Comparison of ENCODE assay signal across 21 mouse cellular contexts in the genomic region with DNA sequence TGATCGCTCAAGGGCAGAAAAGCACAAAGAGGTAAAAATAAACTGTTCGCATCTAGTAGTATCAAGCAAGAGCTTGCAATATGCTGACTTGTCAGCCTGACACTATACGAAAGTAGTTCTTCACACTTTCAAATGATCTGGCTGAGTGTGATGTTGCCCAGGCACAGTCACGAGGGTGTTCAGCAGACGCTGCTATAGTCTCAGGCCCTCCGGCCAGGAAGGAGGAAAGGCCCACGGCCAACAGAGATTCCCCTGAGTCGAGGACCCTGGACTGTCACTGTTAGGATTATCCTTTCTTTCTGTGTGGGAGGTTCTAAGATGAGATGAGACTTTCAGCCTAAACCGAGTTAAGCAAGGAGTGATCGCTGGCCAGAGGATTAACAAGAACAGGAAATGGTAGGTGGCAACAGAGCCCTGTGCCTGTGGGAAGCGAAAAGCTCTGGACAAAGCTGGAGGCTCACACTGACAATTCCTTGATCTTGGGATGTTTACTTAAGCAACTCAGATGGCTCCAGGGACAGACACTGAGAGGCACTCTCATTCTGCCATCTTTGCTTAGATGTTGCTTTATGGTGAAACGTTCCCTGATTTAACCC.
A peak's percentile ranks its signal among the peaks of the same experiment; 100 is the strongest.
DNase-seq lines count a peak whose midpoint lies in the region; ATAC-seq and TF ChIP-seq lines count a peak whose summit lies in the region.
"Had no signal": no experiment of that assay in that cellular context is flagged by ENCODE, and none has a peak within 500 bp of the region (broad histone marks: within the 10 kb centered on the region; RNA-seq: fewer than 3 reads in every experiment).

No protein-coding gene starts in this region.

- intact Hi-C loops in left cerebral cortex, postnatal 36 days (cut with DNase I): no loop called here

- H3K36me3 ChIP-seq in forebrain, embryonic 13.5 days (ENCODE audit: poor library complexity, severe bottlenecking): no peaks in the 10 kb centered on the region
- no peaks in the 10 kb centered on the region for H3K36me3 ChIP-seq in forebrain, embryonic 11.5 days (ENCODE audit: control insufficient read depth, insufficient read depth, low read length)
- H3K36me3 ChIP-seq in heart, embryonic 16.5 days (ENCODE audit: control insufficient read depth, insufficient read depth): no peaks in the 10 kb centered on the region
- no peaks in the 10 kb centered on the region for H3K36me3 ChIP-seq in heart, embryonic 11.5 days (ENCODE audit: control insufficient read depth, insufficient read depth, low read length)
- H3K36me3 ChIP-seq: midbrain, embryonic 12.5 days had no signal

- no peak for DNase-seq in forebrain, embryonic 11.5 days (ENCODE audit: low spot score)
- peak; percentile 15 for DNase-seq in brain, embryonic 14.5 days (ENCODE audit: low read depth)
- DNase-seq in left cerebral cortex, postnatal 36 days (ENCODE audit: low spot score in 2 of 2): peak; percentile 41 to 70
- DNase-seq in cerebellum, postnatal 10 days: no peak
- no peak for DNase-seq in testis, postnatal 14 days (ENCODE audit: low spot score)
- DNase-seq: adrenal gland, postnatal 14 days; cerebellum, postnatal 14 days; gastrocnemius, postnatal 14 days; heart, postnatal 14 days; kidney, adult 2 months; kidney, postnatal 36 days; layer of hippocampus, postnatal 36 days; liver; lung, adult 2 months had no signal

- TF ChIP-seq CTCF in brain, embryonic 14.5 days (IDR thresholded peaks at IDR 0.05; ENCODE audit: borderline replicate concordance, extremely low read depth, insufficient read depth, insufficient read length): no peak

- H3K4me2 ChIP-seq in forebrain, embryonic 13.5 days: no peak overlapping the region
- H3K4me2 ChIP-seq in forebrain, embryonic 11.5 days (ENCODE audit: low read depth, low read length, severe bottlenecking): no peak overlapping the region
- no peak overlapping the region for H3K4me2 ChIP-seq in heart, embryonic 16.5 days (ENCODE audit: low read depth, low read length)
- no peak overlapping the region for H3K4me2 ChIP-seq in heart, embryonic 11.5 days
- H3K4me2 ChIP-seq: midbrain, embryonic 12.5 days had no signal

- peaks cover 3% of the 10 kb centered on the region for H3K4me1 ChIP-seq in forebrain, embryonic 13.5 days
- H3K4me1 ChIP-seq in forebrain, embryonic 11.5 days (replicated peaks; ENCODE audit: control insufficient read depth, insufficient read depth, low read length): 0 out of 2 replicates have a peak, but pooled peaks cover 1% of the 10 kb centered on the region
- H3K4me1 ChIP-seq in heart, embryonic 16.5 days (ENCODE audit: control insufficient read depth, insufficient read depth, low read length): 0 out of 2 replicates have a peak, but pooled peaks cover 4% of the 10 kb centered on the region
- H3K4me1 ChIP-seq in heart, embryonic 11.5 days (ENCODE audit: control insufficient read depth, insufficient read depth, low read length): no peaks in the 10 kb centered on the region

- 74% methylated on average over 12 of the region's 12 CpGs for WGBS in forebrain, embryonic 13.5 days
- WGBS in forebrain, embryonic 11.5 days: 70% methylated on average over 12 of the region's 12 CpGs
- 41% methylated on average over 12 of the region's 12 CpGs for WGBS in heart, embryonic 16.5 days
- 41% methylated on average over 12 of the region's 12 CpGs for WGBS in heart, embryonic 11.5 days (ENCODE audit: insufficient replicate concordance)

- no peak overlapping the region for H3K27ac ChIP-seq in forebrain, embryonic 13.5 days
- no peak overlapping the region for H3K27ac ChIP-seq in forebrain, embryonic 11.5 days (ENCODE audit: low read depth, low read length)
- no peak overlapping the region for H3K27ac ChIP-seq in heart, embryonic 16.5 days (ENCODE audit: low read length)
- H3K27ac ChIP-seq in heart, embryonic 11.5 days (ENCODE audit: low read depth, low read length): no peak overlapping the region
- H3K27ac ChIP-seq: macrophage; midbrain, embryonic 12.5 days had no signal

- no peaks in the 10 kb centered on the region for H3K27me3 ChIP-seq in forebrain, embryonic 13.5 days
- H3K27me3 ChIP-seq in forebrain, embryonic 11.5 days (ENCODE audit: control insufficient read depth, insufficient read depth, low read length): no peaks in the 10 kb centered on the region
- H3K27me3 ChIP-seq in heart, embryonic 16.5 days (ENCODE audit: control insufficient read depth, insufficient read depth, low read length): no peaks in the 10 kb centered on the region
- H3K27me3 ChIP-seq in heart, embryonic 11.5 days (ENCODE audit: control insufficient read depth, insufficient read depth, low read length): no peaks in the 10 kb centered on the region
- H3K27me3 ChIP-seq: CH12.LX; midbrain, embryonic 12.5 days had no signal

- no peak overlapping the region for H3K4me3 ChIP-seq in forebrain, embryonic 13.5 days
- H3K4me3 ChIP-seq in forebrain, embryonic 11.5 days (ENCODE audit: low read depth, low read length): no peak overlapping the region
- no peak overlapping the region for H3K4me3 ChIP-seq in heart, embryonic 16.5 days (ENCODE audit: low read length)
- H3K4me3 ChIP-seq in heart, embryonic 11.5 days (ENCODE audit: low read depth, low read length): no peak overlapping the region
- H3K4me3 ChIP-seq: midbrain, embryonic 12.5 days; myocyte had no signal

- no peaks in the 10 kb centered on the region for H3K9me3 ChIP-seq in forebrain, embryonic 13.5 days (replicated peaks)
- H3K9me3 ChIP-seq in forebrain, embryonic 11.5 days (ENCODE audit: control insufficient read depth, low read length): no peaks in the 10 kb centered on the region
- H3K9me3 ChIP-seq in heart, embryonic 16.5 days (replicated peaks; ENCODE audit: control insufficient read depth, low read length): no peaks in the 10 kb centered on the region
- no peaks in the 10 kb centered on the region for H3K9me3 ChIP-seq in heart, embryonic 11.5 days (replicated peaks; ENCODE audit: control insufficient read depth, low read length)
- H3K9me3 ChIP-seq: midbrain, embryonic 12.5 days had no signal

- no peak for TF ChIP-seq POLR2A in brain, embryonic 14.5 days (IDR thresholded peaks at IDR 0.05; ENCODE audit: borderline replicate concordance, extremely low read depth, insufficient read depth, insufficient read length, poor library complexity, severe bottlenecking)

- ATAC-seq in forebrain, embryonic 13.5 days: peak; percentile 23; the same call in 1 of the 2 replicates
- no peak for ATAC-seq in forebrain, embryonic 11.5 days (replicated peaks; ENCODE audit: low FRiP score)
- 0 out of 2 replicates have a peak, but pooled peaks have one; percentile 32 for ATAC-seq in heart, embryonic 16.5 days (replicated peaks; ENCODE audit: extremely low read depth, insufficient read depth, low FRiP score)
- ATAC-seq in heart, embryonic 11.5 days (replicated peaks; ENCODE audit: insufficient number of reproducible peaks, low FRiP score, low TSS enrichment): no peak

- no peak overlapping the region for H3K9ac ChIP-seq in forebrain, embryonic 13.5 days
- H3K9ac ChIP-seq in forebrain, embryonic 11.5 days (ENCODE audit: low read length): no peak overlapping the region
- H3K9ac ChIP-seq in heart, embryonic 16.5 days (ENCODE audit: low read length): no peak overlapping the region
- no peak overlapping the region for H3K9ac ChIP-seq in heart, embryonic 11.5 days (ENCODE audit: low read depth, low read length)
- H3K9ac ChIP-seq: midbrain, embryonic 12.5 days had no signal

Comparison
In these comparisons a context has a peak if more than half of its experiments do, and no peak if none do; other contexts are left out.
1. ATAC-seq: peak in forebrain, embryonic 13.5 days (single experiment) and heart, embryonic 16.5 days (single experiment); none in forebrain, embryonic 11.5 days (single experiment) and heart, embryonic 11.5 days (single experiment).
2. DNase-seq: peak in brain, embryonic 14.5 days (single experiment) and left cerebral cortex, postnatal 36 days (2 of 2); none in forebrain, embryonic 11.5 days (single experiment), cerebellum, postnatal 10 days (0 of 2) and testis, postnatal 14 days (single experiment).